Mouse (Mus musculus): Measurements from ENCODE around the gene Ttc33. TPM values are rescaled to one million over a fixed set of nuclear protein-coding genes. Genes with fewer than 3 reads are reported as not detected.
A peak's percentile ranks its signal among the peaks of the same experiment; 100 is the strongest.

The Ttc33 gene
- polyA plus RNA-seq (2015; fragmentation: Nextera tagmentation; extraction: Ambion mirVana): 26.7 and 27.3 TPM in 2 replicates

DNA sequence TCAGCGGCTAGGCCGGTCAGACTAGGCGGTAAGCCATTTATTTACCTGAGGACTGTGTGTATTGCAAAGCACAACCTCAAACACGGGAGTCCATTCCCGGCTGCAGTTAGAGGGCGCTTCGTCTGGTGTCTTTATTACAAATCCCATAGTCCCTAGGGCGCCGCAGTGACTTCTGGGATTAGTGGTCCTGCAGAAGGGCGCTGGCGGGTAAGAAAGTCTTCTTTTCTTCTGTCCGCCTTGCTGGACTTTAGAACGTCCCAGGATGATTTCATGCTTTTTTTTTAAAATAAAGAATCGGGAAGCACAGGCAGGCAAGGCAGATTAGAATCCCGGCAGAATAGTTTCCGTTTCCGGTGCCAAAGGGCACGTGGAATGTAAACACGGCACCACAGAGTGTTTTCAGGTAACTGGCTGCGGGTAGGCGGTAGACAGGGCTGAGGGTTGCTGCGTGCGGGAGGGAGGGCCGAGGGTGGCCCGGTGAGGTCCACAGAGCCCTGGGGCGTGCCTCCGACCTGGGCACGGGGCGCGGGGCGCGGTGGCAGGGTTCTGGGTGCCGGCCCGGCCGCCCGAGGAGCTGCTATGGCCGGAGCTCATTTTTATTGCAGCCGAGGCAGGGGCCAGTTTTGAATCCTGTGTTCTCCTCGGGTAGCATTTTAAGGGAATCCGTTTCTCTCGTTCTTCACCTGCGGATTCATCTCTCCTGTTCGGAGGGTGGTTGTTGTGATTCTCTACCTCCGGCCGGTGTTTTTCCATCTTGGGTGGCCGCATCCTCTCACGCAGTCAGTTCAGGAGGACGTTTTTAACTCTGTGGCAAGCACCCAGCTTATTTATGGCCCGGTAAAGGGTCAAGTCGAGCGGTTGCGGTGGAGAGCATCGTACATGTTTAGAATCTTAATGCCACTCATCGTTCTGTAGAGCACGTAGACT, at the start of gene Ttc33:
TSS of gene Ttc33 (plus strand) at position 160 of the 927 bp plus-strand sequence.
- under 1% methylated on average over 49 of the region's 55 CpGs for WGBS
- H3K9ac ChIP-seq (ENCODE audit: low read length): peak within 1 kb of the TSS; percentile 91
- H3K4me3 ChIP-seq (ENCODE audit: low read depth, low read length): peak within 1 kb of the TSS; percentile 89
- no peaks in the 10 kb centered on the region for H3K27me3 ChIP-seq (ENCODE audit: control insufficient read depth, insufficient read depth, low read length)
- peak within 1 kb of the TSS; percentile 93 for H3K27ac ChIP-seq (replicated peaks)
- no peaks in the 10 kb centered on the region for H3K36me3 ChIP-seq (ENCODE audit: control insufficient read depth, insufficient read depth, low read length)
- no peaks in the 10 kb centered on the region for H3K4me1 ChIP-seq (replicated peaks; ENCODE audit: control insufficient read depth, insufficient read depth)
- peak within 1 kb of the TSS; percentile 70 for H3K4me2 ChIP-seq (replicated peaks; ENCODE audit: low read depth)
- H3K9me3 ChIP-seq (ENCODE audit: control insufficient read depth, low read length): no peaks in the 10 kb centered on the region
- peak; percentile 69 for TF ChIP-seq CTCF (IDR thresholded peaks at IDR 0.05; ENCODE audit: low read depth)
- peak; percentile 81 for TF ChIP-seq EP300 (optimal IDR thresholded peaks at IDR 0.05)
- DNase-seq (ENCODE audit: low spot score): peak; percentile 85
- peak; percentile 93 for ATAC-seq (ENCODE audit: low FRiP score, low TSS enrichment)

DNA sequence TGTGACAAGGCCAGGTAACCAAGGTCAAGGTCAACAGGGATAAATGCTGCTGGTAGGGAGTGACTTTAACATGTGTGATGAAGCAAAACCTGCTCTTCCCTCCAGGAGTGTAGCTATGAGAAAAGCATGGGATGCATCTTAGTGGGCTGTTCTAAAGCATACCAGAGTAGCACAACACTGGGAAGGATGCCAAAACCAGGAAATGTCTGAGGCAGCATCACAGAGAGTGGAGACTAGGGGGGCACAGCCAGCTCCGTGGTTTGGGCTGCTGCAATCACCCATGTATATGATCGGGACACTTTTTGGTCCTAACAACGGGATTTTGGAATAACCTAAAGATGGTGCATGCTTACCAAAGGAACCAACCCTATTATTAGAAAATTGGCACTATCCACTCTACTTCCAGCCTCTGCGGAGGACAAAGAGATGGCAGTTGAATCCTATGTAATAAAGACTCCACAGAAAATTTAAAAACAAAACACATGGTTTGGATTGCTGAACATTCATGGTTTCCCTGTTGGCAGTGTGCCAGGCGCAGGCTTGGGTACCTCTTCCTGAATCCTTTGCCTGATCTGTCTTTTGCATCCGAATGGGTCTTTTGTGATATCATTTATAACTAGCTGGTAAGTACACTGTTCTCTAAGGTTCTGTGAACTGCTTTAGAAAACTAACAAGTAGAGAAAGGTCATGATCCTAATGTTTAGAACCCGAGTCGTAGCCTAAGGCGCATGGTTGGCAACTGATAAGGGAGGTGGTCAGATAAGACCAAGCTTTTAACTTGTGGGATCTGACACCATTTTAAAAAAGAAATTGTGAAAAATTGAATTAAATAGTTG, 47.1 kb upstream of the Ttc33 start:
- Histone ChIP-seq H3K4me3 (ENCODE audit: low read depth, low read length) (no peak overlapping the region), H3K36me3 (ENCODE audit: control insufficient read depth, insufficient read depth, low read length) (no peaks in the 10 kb centered on the region), H3K9ac (ENCODE audit: low read length) (no peak overlapping the region), H3K27me3 (ENCODE audit: control insufficient read depth, insufficient read depth, low read length) (no peaks in the 10 kb centered on the region), H3K27ac (replicated peaks) (no peak overlapping the region), H3K4me1 (replicated peaks; ENCODE audit: control insufficient read depth, insufficient read depth) (no peaks in the 10 kb centered on the region), H3K9me3 (ENCODE audit: control insufficient read depth, low read length) (no peaks in the 10 kb centered on the region), H3K4me2 (replicated peaks; ENCODE audit: low read depth) (no peak overlapping the region)
- ATAC-seq (ENCODE audit: low FRiP score, low TSS enrichment): no peak
- WGBS: 57% methylated on average over 9 of the region's 9 CpGs
- TF ChIP-seq EP300 (optimal IDR thresholded peaks at IDR 0.05) (no peak), CTCF (IDR thresholded peaks at IDR 0.05; ENCODE audit: low read depth) (no peak)
- no peak for DNase-seq (ENCODE audit: low spot score)

DNA sequence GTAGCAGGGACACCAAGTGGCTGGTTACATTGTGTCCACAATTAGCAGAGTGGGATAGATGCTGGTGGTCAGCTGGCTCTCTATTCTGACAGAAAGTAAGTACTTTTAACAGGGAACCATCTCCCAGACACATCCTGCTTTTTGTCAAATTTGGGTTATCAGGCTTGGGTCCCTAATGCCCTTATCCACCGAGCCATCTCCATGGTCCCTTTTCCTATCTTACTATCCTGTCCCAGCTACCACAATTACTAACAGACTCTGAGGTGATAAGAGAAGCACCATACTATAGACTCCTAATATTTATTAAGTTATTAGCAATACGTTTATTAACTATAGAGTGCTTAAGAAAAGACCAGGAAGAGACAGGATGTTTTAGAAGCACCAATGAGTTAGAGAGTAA, 46.0 kb upstream of the Ttc33 start:
- Histone ChIP-seq H3K9ac (ENCODE audit: low read length) (no peak overlapping the region), H3K4me3 (ENCODE audit: low read depth, low read length) (no peak overlapping the region), H3K4me1 (replicated peaks; ENCODE audit: control insufficient read depth, insufficient read depth) (no peaks in the 10 kb centered on the region), H3K4me2 (replicated peaks; ENCODE audit: low read depth) (no peak overlapping the region), H3K27me3 (ENCODE audit: control insufficient read depth, insufficient read depth, low read length) (no peaks in the 10 kb centered on the region), H3K9me3 (ENCODE audit: control insufficient read depth, low read length) (no peaks in the 10 kb centered on the region), H3K27ac (replicated peaks) (no peak overlapping the region), H3K36me3 (ENCODE audit: control insufficient read depth, insufficient read depth, low read length) (no peaks in the 10 kb centered on the region)
- DNase-seq (ENCODE audit: low spot score): no peak
- TF ChIP-seq EP300 (optimal IDR thresholded peaks at IDR 0.05) (no peak), CTCF (IDR thresholded peaks at IDR 0.05; ENCODE audit: low read depth) (no peak)
- WGBS: 80% methylated on average over 2 of the region's 2 CpGs
- ATAC-seq (ENCODE audit: low FRiP score, low TSS enrichment): no peak

DNA sequence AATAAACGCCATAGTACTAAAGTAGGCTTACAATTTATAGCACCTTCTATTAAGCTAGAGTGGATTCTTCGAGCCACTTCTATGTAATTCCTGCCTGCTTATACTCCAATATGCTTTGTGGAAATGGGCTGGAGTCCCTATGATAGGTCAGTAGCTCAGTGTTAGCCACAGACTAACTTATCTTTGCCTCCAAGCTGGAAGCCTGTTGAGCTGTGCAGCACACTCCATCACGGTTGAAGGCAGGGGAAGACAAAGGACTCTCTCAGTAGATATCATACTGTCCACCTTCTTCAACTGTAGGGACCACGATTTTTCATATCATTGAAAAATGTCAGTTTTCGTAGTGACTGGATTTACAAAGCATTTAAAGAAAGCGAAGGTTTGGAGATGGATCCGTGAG, 45.5 kb upstream of the Ttc33 start:
- Histone ChIP-seq H3K36me3 (ENCODE audit: control insufficient read depth, insufficient read depth, low read length) (no peaks in the 10 kb centered on the region), H3K4me3 (ENCODE audit: low read depth, low read length) (no peak overlapping the region), H3K27me3 (ENCODE audit: control insufficient read depth, insufficient read depth, low read length) (no peaks in the 10 kb centered on the region), H3K9ac (ENCODE audit: low read length) (no peak overlapping the region), H3K4me2 (replicated peaks; ENCODE audit: low read depth) (no peak overlapping the region), H3K9me3 (ENCODE audit: control insufficient read depth, low read length) (no peaks in the 10 kb centered on the region), H3K4me1 (replicated peaks; ENCODE audit: control insufficient read depth, insufficient read depth) (no peaks in the 10 kb centered on the region), H3K27ac (replicated peaks) (no peak overlapping the region)
- DNase-seq (ENCODE audit: low spot score) (no peak), ATAC-seq (ENCODE audit: low FRiP score, low TSS enrichment) (no peak)
- TF ChIP-seq CTCF (IDR thresholded peaks at IDR 0.05; ENCODE audit: low read depth): no peak
- no peak for TF ChIP-seq EP300 (optimal IDR thresholded peaks at IDR 0.05)
- 78% methylated on average over 7 of the region's 7 CpGs for WGBS

DNA sequence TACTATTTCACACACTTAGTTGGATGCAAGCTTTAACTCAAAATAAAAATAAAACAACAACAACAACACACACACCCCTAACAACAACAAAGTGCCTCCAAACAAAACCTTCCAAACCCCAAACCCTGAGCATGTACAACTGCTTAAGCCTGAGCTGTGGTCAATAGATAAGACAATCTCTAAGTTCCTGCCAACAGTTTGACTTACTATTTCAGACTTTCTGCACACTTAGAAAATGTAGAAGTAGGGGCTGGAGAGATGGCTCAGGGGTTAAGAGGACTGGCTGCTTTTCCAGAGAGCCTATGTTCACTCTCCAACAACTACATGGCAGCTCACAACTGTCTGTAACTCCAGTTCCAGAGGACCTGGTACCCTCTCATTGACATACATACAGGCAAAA, 45.0 kb upstream of the Ttc33 start:
- H3K4me3 ChIP-seq (ENCODE audit: low read depth, low read length): no peak overlapping the region
- no peak overlapping the region for H3K27ac ChIP-seq (replicated peaks)
- TF ChIP-seq EP300 (optimal IDR thresholded peaks at IDR 0.05) (no peak), CTCF (IDR thresholded peaks at IDR 0.05; ENCODE audit: low read depth) (no peak)
- H3K9ac ChIP-seq (ENCODE audit: low read length): no peak overlapping the region
- no peak overlapping the region for H3K4me2 ChIP-seq (replicated peaks; ENCODE audit: low read depth)
- DNase-seq (ENCODE audit: low spot score) (no peak), ATAC-seq (ENCODE audit: low FRiP score, low TSS enrichment) (no peak)
- no peaks in the 10 kb centered on the region for H3K27me3 ChIP-seq (ENCODE audit: control insufficient read depth, insufficient read depth, low read length)
- no peaks in the 10 kb centered on the region for H3K4me1 ChIP-seq (replicated peaks; ENCODE audit: control insufficient read depth, insufficient read depth)
- no peaks in the 10 kb centered on the region for H3K36me3 ChIP-seq (ENCODE audit: control insufficient read depth, insufficient read depth, low read length)
- no peaks in the 10 kb centered on the region for H3K9me3 ChIP-seq (ENCODE audit: control insufficient read depth, low read length)
